Mouse (Mus musculus) ES-E14 (cell line): ENCODE results near the gene Btbd6.

Experiments
- CHD2 ChIP-seq: IDR thresholded peaks from 2 replicates; pipeline ENCODE4 v1.6.1; 2014; ENCODE audit warnings: mild to moderate bottlenecking, low read depth, low read length, inconsistent platforms
- HCFC1 ChIP-seq: IDR thresholded peaks from 2 replicates; pipeline ENCODE4 v1.6.1; 2012; ENCODE audit warnings: low read length, inconsistent platforms, borderline replicate concordance; ENCODE audit not compliant: insufficient read depth
- MAFK ChIP-seq: IDR thresholded peaks from 2 replicates; pipeline ENCODE4 v1.6.1; 2014; ENCODE audit warnings: mild to moderate bottlenecking, low read depth, low read length, inconsistent platforms; ENCODE audit not compliant: insufficient read depth
- ZC3H11A ChIP-seq: IDR thresholded peaks from 2 replicates; pipeline ENCODE4 v1.6.1; 2012; ENCODE audit warnings: low read depth, mild to moderate bottlenecking, inconsistent platforms, low read length, borderline replicate concordance

GRCm38 (mm10) chr12:112938366-112938765, 37.9 kb upstream of the Btbd6 start:
- TF ChIP-seq HCFC1 (no peak), CHD2 (no peak), MAFK (no peak), ZC3H11A (no peak)
